ENCODE assay signal across 30 mouse cellular contexts in genomic region chr3:149424306-149424705, GRCm38 (mm10).
"Had no signal": no experiment of that assay in that cellular context is flagged by ENCODE, and none has a peak within 500 bp of the region (broad histone marks: within the 10 kb centered on the region; RNA-seq: fewer than 3 reads in every experiment).

No protein-coding gene starts in this region.

- H3K27ac ChIP-seq: left cerebral cortex, adult 2 months; limb, embryonic 10.5 days; limb, embryonic 12.5 days; limb, embryonic 13.5 days; limb, embryonic 15.5 days; liver, embryonic 12.5 days; liver, embryonic 13.5 days; liver, embryonic 14.5 days; liver, embryonic 15.5 days; lung, embryonic 15.5 days; macrophage; midbrain, embryonic 10.5 days; midbrain, embryonic 12.5 days; midbrain, embryonic 15.5 days had no signal

- H3K27me3 ChIP-seq: limb, embryonic 12.5 days; limb, embryonic 13.5 days; limb, embryonic 15.5 days; liver, embryonic 12.5 days; liver, embryonic 13.5 days; liver, embryonic 15.5 days; lung, embryonic 15.5 days; megakaryocyte, embryonic 14.5 days; midbrain, embryonic 12.5 days; midbrain, embryonic 15.5 days had no signal

- H3K4me2 ChIP-seq: limb, embryonic 12.5 days; limb, embryonic 13.5 days; limb, embryonic 15.5 days; liver, embryonic 11.5 days; liver, embryonic 12.5 days; liver, embryonic 13.5 days; liver, embryonic 15.5 days; lung, embryonic 14.5 days; lung, embryonic 15.5 days; midbrain, embryonic 12.5 days; midbrain, embryonic 15.5 days had no signal

- ATAC-seq: liver, embryonic 12.5 days; liver, postnatal 0 days; lung, postnatal 0 days; midbrain, embryonic 15.5 days; midbrain, embryonic 16.5 days had no signal

- H3K36me3 ChIP-seq: limb, embryonic 10.5 days; limb, embryonic 12.5 days; limb, embryonic 13.5 days; limb, embryonic 15.5 days; liver, embryonic 12.5 days; liver, embryonic 13.5 days; liver, embryonic 15.5 days; lung, embryonic 15.5 days; midbrain, embryonic 10.5 days; midbrain, embryonic 12.5 days; midbrain, embryonic 15.5 days had no signal

- H3K4me3 ChIP-seq: left cerebral cortex, adult 2 months; limb, embryonic 10.5 days; limb, embryonic 12.5 days; limb, embryonic 13.5 days; limb, embryonic 15.5 days; liver, embryonic 12.5 days; liver, embryonic 13.5 days; liver, embryonic 15.5 days; lung, embryonic 15.5 days; megakaryocyte, embryonic 14.5 days; midbrain, embryonic 10.5 days; midbrain, embryonic 12.5 days; midbrain, embryonic 15.5 days; myocyte had no signal

- H3K9ac ChIP-seq: limb, embryonic 12.5 days; limb, embryonic 13.5 days; limb, embryonic 15.5 days; liver, embryonic 12.5 days; liver, embryonic 13.5 days; liver, embryonic 14.5 days; liver, embryonic 15.5 days; liver, postnatal 0 days; lung, embryonic 14.5 days; lung, embryonic 15.5 days; midbrain, embryonic 12.5 days; midbrain, embryonic 15.5 days had no signal

- H3K4me1 ChIP-seq: limb, embryonic 10.5 days; limb, embryonic 12.5 days; limb, embryonic 15.5 days; liver, embryonic 12.5 days; liver, embryonic 13.5 days; liver, embryonic 15.5 days; lung, embryonic 15.5 days; megakaryocyte, embryonic 14.5 days had no signal

- H3K9me3 ChIP-seq: limb, embryonic 10.5 days; limb, embryonic 12.5 days; limb, embryonic 13.5 days; limb, embryonic 15.5 days; liver, embryonic 12.5 days; liver, embryonic 13.5 days; liver, embryonic 15.5 days; lung, embryonic 15.5 days; midbrain, embryonic 10.5 days; midbrain, embryonic 12.5 days; midbrain, embryonic 15.5 days had no signal

- DNase-seq: left cerebral cortex, postnatal 4 days; liver; liver, embryonic 13.5 days; liver, postnatal 0 days; lung, adult 18-20 months; lung, adult 2 months; lung, embryonic 14.5 days; lung, postnatal 10 days; lung, postnatal 14 days; lung, postnatal 36 days; lung, postnatal 4 days; midbrain, embryonic 14.5 days had no signal
